Mouse (Mus musculus) NIH3T3 (cell line): ENCODE results near the gene BC017158.

Source experiments
- DNase-seq: peaks from one replicate; pipeline ENCODE4 v3.0.0-alpha.2; 2012; ENCODE audit warnings: low read depth

Gene BC017158

GRCm38 (mm10) chr7:128309216-128309615 is 11.2 kb upstream of the BC017158 start:
- no peak for DNase-seq

GRCm38 (mm10) chr7:128307851-128308250 is 9.9 kb upstream of the BC017158 start:
- DNase-seq = no peak

- DNase-seq = peak; percentile 84
Observed at GRCm38 (mm10) chr7:128304907-128305306, 6.9 kb upstream of the BC017158 start.

GRCm38 (mm10) chr7:128304198-128304597 is 6.2 kb upstream of the BC017158 start:
- no peak for DNase-seq

GRCm38 (mm10) chr7:128302151-128302550 is 4.2 kb upstream of the BC017158 start:
- DNase-seq = no peak

GRCm38 (mm10) chr7:128300952-128301351 is 3.0 kb upstream of the BC017158 start:
- DNase-seq = peak; percentile 76

- DNase-seq = peak; percentile 73
Observed at GRCm38 (mm10) chr7:128298481-128299342, 742 bp upstream of the BC017158 start.

GRCm38 (mm10) chr7:128297291-128297616 is 716 bp downstream of the BC017158 start:
- no peak for DNase-seq

GRCm38 (mm10) chr7:128296514-128296913 is 1.5 kb downstream of the BC017158 start:
- no peak for DNase-seq

GRCm38 (mm10) chr7:128294785-128295184 is 3.2 kb downstream of the BC017158 start:
- no peak for DNase-seq

GRCm38 (mm10) chr7:128288923-128289544 is 8.9 kb downstream of the BC017158 start:
- DNase-seq = peak; percentile 62

GRCm38 (mm10) chr7:128285060-128285459 is 12.9 kb downstream of the BC017158 start:
- no peak for DNase-seq

GRCm38 (mm10) chr7:128284047-128284446 is 13.9 kb downstream of the BC017158 start:
- no peak for DNase-seq

GRCm38 (mm10) chr7:128282532-128283244 is 15.3 kb downstream of the BC017158 start:
- no peak for DNase-seq

- DNase-seq = no peak
Observed at GRCm38 (mm10) chr7:128281765-128282164, 16.2 kb downstream of the BC017158 start.

- no peak for DNase-seq
Observed at GRCm38 (mm10) chr7:128279750-128280149, 18.2 kb downstream of the BC017158 start.

- DNase-seq = no peak
Observed at GRCm38 (mm10) chr7:128276051-128276450, 21.9 kb downstream of the BC017158 start.

GRCm38 (mm10) chr7:128271496-128271895 is 26.5 kb downstream of the BC017158 start:
- DNase-seq = no peak

GRCm38 (mm10) chr7:128270431-128270850 is 27.5 kb downstream of the BC017158 start:
- no peak for DNase-seq

GRCm38 (mm10) chr7:128267813-128268212 is 30.2 kb downstream of the BC017158 start:
- no peak for DNase-seq

GRCm38 (mm10) chr7:128267391-128267790 is 30.6 kb downstream of the BC017158 start:
- no peak for DNase-seq

- DNase-seq = no peak
Observed at GRCm38 (mm10) chr7:128266056-128266455, 31.9 kb downstream of the BC017158 start.

- DNase-seq = no peak
Observed at GRCm38 (mm10) chr7:128265411-128265810, 32.6 kb downstream of the BC017158 start, which contains the start of gene Slc5a2. Gene Slc5a2, plus strand, starts transcription at chr7:128265657.
